Mouse (Mus musculus) kidney, postnatal 10 days (tissue): ENCODE results near the gene Armh2.
"Not testable (repeated sequence)": the region's sequence is repeated elsewhere in the genome, so short reads cannot be mapped to it uniquely, and the experiment has no call there.

ENCODE experiments used
- DNase-seq: peaks from one replicate; pipeline ENCODE4 v3.0.0; 2021; ENCODE audit warnings: mixed read lengths

Gene Armh2

GRCm38 (mm10) chr13:24759451-24759850 lies 18.4 kb downstream of the Armh2 start:
- no peak for DNase-seq

- DNase-seq, result no peak
These were observed 19.4 kb downstream of the Armh2 start for GRCm38 (mm10) chr13:24760351-24760870.

- no peak for DNase-seq
These were observed 20.0 kb downstream of the Armh2 start for GRCm38 (mm10) chr13:24761083-24761402.

- peak; percentile 91 for DNase-seq
These were observed 20.6 kb downstream of the Armh2 start, which contains the start of gene Gmnn for GRCm38 (mm10) chr13:24761403-24762227. TSS of gene Gmnn (minus strand) at chr13:24761923.

- no peak for DNase-seq
These were observed 21.2 kb downstream of the Armh2 start for GRCm38 (mm10) chr13:24762254-24762653.

GRCm38 (mm10) chr13:24767809-24768208 lies 26.8 kb downstream of the Armh2 start:
- DNase-seq, result not testable (repeated sequence)

- DNase-seq, result not testable (repeated sequence)
These were observed 30.4 kb downstream of the Armh2 start for GRCm38 (mm10) chr13:24771482-24771881.

- DNase-seq, result peak; percentile 67
These were observed 35.3 kb downstream of the Armh2 start for GRCm38 (mm10) chr13:24776146-24776844.

- DNase-seq, result no peak
These were observed 37.0 kb downstream of the Armh2 start for GRCm38 (mm10) chr13:24778026-24778425.

GRCm38 (mm10) chr13:24778706-24779380 lies 37.8 kb downstream of the Armh2 start:
- no peak for DNase-seq

GRCm38 (mm10) chr13:24781916-24782315 lies 40.9 kb downstream of the Armh2 start:
- peak; percentile 42 for DNase-seq

- peak; percentile 42 for DNase-seq
These were observed 45.0 kb downstream of the Armh2 start for GRCm38 (mm10) chr13:24786014-24786490.

- no peak for DNase-seq
These were observed 46.4 kb downstream of the Armh2 start for GRCm38 (mm10) chr13:24787477-24787876.

GRCm38 (mm10) chr13:24791349-24791748 lies 50.3 kb downstream of the Armh2 start:
- no peak for DNase-seq

- no peak for DNase-seq
These were observed 51.5 kb downstream of the Armh2 start for GRCm38 (mm10) chr13:24792411-24793045.
